Comparison of ENCODE assay signal across 8 mouse cellular contexts in genomic region chr10:79793738-79794490, GRCm38 (mm10). TPM values are rescaled to one million over a fixed set of nuclear protein-coding genes. Genes with fewer than 3 reads are reported as not detected.
DNase-seq lines count a peak whose midpoint lies in the region; ATAC-seq and TF ChIP-seq lines count a peak whose summit lies in the region.

No protein-coding gene starts in this region.

- H3K36me3 ChIP-seq in lung, embryonic 16.5 days (ENCODE audit: control insufficient read depth, insufficient read depth, low read length): no peaks in the 10 kb centered on the region
- no peaks in the 10 kb centered on the region for H3K36me3 ChIP-seq in forebrain, postnatal 0 days (ENCODE audit: insufficient read depth)

- peak overlapping the region; percentile 94 for H3K4me3 ChIP-seq in lung, embryonic 16.5 days (ENCODE audit: low read length)
- peak overlapping the region; percentile 85 for H3K4me3 ChIP-seq in brown adipose tissue, adult 24 weeks (ENCODE audit: insufficient read depth, low read depth, low read length)
- H3K4me3 ChIP-seq in forebrain, postnatal 0 days (ENCODE audit: low read depth, low read length): peak overlapping the region; percentile 92

- peak overlapping the region; percentile 71 for H3K27ac ChIP-seq in lung, embryonic 16.5 days (ENCODE audit: low read length)
- peak overlapping the region; percentile 94 for H3K27ac ChIP-seq in brown adipose tissue, adult 24 weeks (replicated peaks; ENCODE audit: low read depth, low read length)
- H3K27ac ChIP-seq in forebrain, postnatal 0 days (ENCODE audit: low read depth, low read length): peak overlapping the region; percentile 94

- H3K9me3 ChIP-seq in lung, embryonic 16.5 days (ENCODE audit: control insufficient read depth, low read length): no peaks in the 10 kb centered on the region
- H3K9me3 ChIP-seq in forebrain, postnatal 0 days (ENCODE audit: low read length): no peaks in the 10 kb centered on the region

- H3K27me3 ChIP-seq in lung, embryonic 16.5 days (ENCODE audit: control insufficient read depth, insufficient read depth, low read depth, low read length): no peaks in the 10 kb centered on the region
- H3K27me3 ChIP-seq in forebrain, postnatal 0 days (ENCODE audit: insufficient read depth, low read length): no peaks in the 10 kb centered on the region

- H3K4me1 ChIP-seq in lung, embryonic 16.5 days (replicated peaks; ENCODE audit: control insufficient read depth, insufficient read depth, low read length): peaks cover 12% of the 10 kb centered on the region
- peaks cover 11% of the 10 kb centered on the region for H3K4me1 ChIP-seq in brown adipose tissue, adult 24 weeks (ENCODE audit: control insufficient read depth, insufficient read depth, insufficient read length, low read length)
- peaks cover 15% of the 10 kb centered on the region; the same call in 1 of the 2 replicates for H3K4me1 ChIP-seq in forebrain, postnatal 0 days (ENCODE audit: insufficient read depth)

- ATAC-seq in lung, embryonic 16.5 days (ENCODE audit: low read depth): peak; percentile 58
- ATAC-seq in forebrain, postnatal 0 days: peak; percentile 69

- 2% methylated on average over 32 of the region's 38 CpGs for WGBS in lung, embryonic 16.5 days
- WGBS in forebrain, postnatal 0 days: under 1% methylated on average over 37 of the region's 38 CpGs

- peak overlapping the region; percentile 96 for H3K4me2 ChIP-seq in lung, embryonic 16.5 days (ENCODE audit: low read depth, low read length)
- peak overlapping the region; percentile 88 for H3K4me2 ChIP-seq in forebrain, postnatal 0 days (ENCODE audit: low read depth)

- DNase-seq in lung, postnatal 36 days: no peak
- peak; percentile 79 for DNase-seq in forebrain, postnatal 0 days
- peak; percentile 54 for DNase-seq in kidney, postnatal 10 days
- DNase-seq in mesoderm, embryonic 11.5 days (ENCODE audit: low read depth, low spot score): peak; percentile 40
- DNase-seq in telencephalon, adult 2 months (ENCODE audit: low read depth, low spot score): peak; percentile 64
- no peak for DNase-seq in urinary bladder, adult 18-20 months (ENCODE audit: low spot score in 2 of 2)

- no peak for TF ChIP-seq CTCF in forebrain, postnatal 0 days (IDR thresholded peaks at IDR 0.05; ENCODE audit: low read depth)

- peak overlapping the region; percentile 97 for H3K9ac ChIP-seq in lung, embryonic 16.5 days (ENCODE audit: low read length)
- peak overlapping the region; percentile 98 for H3K9ac ChIP-seq in forebrain, postnatal 0 days

RNA-seq across cellular contexts. Expression of gene Palm, which starts 0.5 kb away (rescaled TPM):
- 52.7 and 54.1 TPM in 2 replicates for polyA plus RNA-seq in lung, embryonic 16.5 days (2015; fragmentation: Nextera tagmentation; extraction: Ambion mirVana)
- polyA plus RNA-seq in brown adipose tissue, adult 24 weeks (2012; ENCODE audit: insufficient read depth, insufficient read length, missing spikeins): 12.4 and 18.7 TPM in 2 replicates
- total RNA-seq in forebrain, postnatal 0 days (2014; rRNA removed): 154 and 178 TPM in 2 replicates
- 351 and 365 TPM in 2 replicates for polyA plus RNA-seq in forebrain, postnatal 0 days (2015; fragmentation: Nextera tagmentation; extraction: Ambion mirVana)

RNA-seq across cellular contexts. Expression of gene Prss57, which starts 3.2 kb away (rescaled TPM):
- polyA plus RNA-seq in lung, embryonic 16.5 days (2015; fragmentation: Nextera tagmentation; extraction: Ambion mirVana): 0.57 and 2.1 TPM in 2 replicates
- not detected in 2 replicates for polyA plus RNA-seq in brown adipose tissue, adult 24 weeks (2012; ENCODE audit: insufficient read depth, insufficient read length, missing spikeins)
- total RNA-seq in forebrain, postnatal 0 days (2014; rRNA removed): 0.31 TPM in 1 of 2 replicates, not detected in the other
- 0.35 and 0.67 TPM in 2 replicates for polyA plus RNA-seq in forebrain, postnatal 0 days (2015; fragmentation: Nextera tagmentation; extraction: Ambion mirVana)

RNA-seq across cellular contexts. Expression of gene Fstl3, which starts 16.8 kb away (rescaled TPM):
- polyA plus RNA-seq in lung, embryonic 16.5 days (2015; fragmentation: Nextera tagmentation; extraction: Ambion mirVana): 21.7 and 22.7 TPM in 2 replicates
- 0.96 and 1.3 TPM in 2 replicates for polyA plus RNA-seq in brown adipose tissue, adult 24 weeks (2012; ENCODE audit: insufficient read depth, insufficient read length, missing spikeins)
- total RNA-seq in forebrain, postnatal 0 days (2014; rRNA removed): 2.1 and 4.5 TPM in 2 replicates
- polyA plus RNA-seq in forebrain, postnatal 0 days (2015; fragmentation: Nextera tagmentation; extraction: Ambion mirVana): 1.7 and 2.8 TPM in 2 replicates

RNA-seq across cellular contexts. Expression of gene Misp, which starts 26.9 kb away (rescaled TPM):
- 10.6 and 13.5 TPM in 2 replicates for polyA plus RNA-seq in lung, embryonic 16.5 days (2015; fragmentation: Nextera tagmentation; extraction: Ambion mirVana)
- polyA plus RNA-seq in brown adipose tissue, adult 24 weeks (2012; ENCODE audit: insufficient read depth, insufficient read length, missing spikeins): not detected in 2 replicates
- 0.24 and 0.77 TPM in 2 replicates for total RNA-seq in forebrain, postnatal 0 days (2014; rRNA removed)
- polyA plus RNA-seq in forebrain, postnatal 0 days (2015; fragmentation: Nextera tagmentation; extraction: Ambion mirVana): 0.09 and 0.41 TPM in 2 replicates

RNA-seq across cellular contexts. Expression of gene Rnf126, which starts 27.2 kb away (rescaled TPM):
- polyA plus RNA-seq in lung, embryonic 16.5 days (2015; fragmentation: Nextera tagmentation; extraction: Ambion mirVana): 47.9 and 61.4 TPM in 2 replicates
- polyA plus RNA-seq in brown adipose tissue, adult 24 weeks (2012; ENCODE audit: insufficient read depth, insufficient read length, missing spikeins): 23.3 and 27.2 TPM in 2 replicates
- total RNA-seq in forebrain, postnatal 0 days (2014; rRNA removed): 54.1 and 88.3 TPM in 2 replicates
- polyA plus RNA-seq in forebrain, postnatal 0 days (2015; fragmentation: Nextera tagmentation; extraction: Ambion mirVana): 131 and 143 TPM in 2 replicates

Comparison
In these comparisons a context has a peak if more than half of its experiments do, and no peak if none do; other contexts are left out.
1. DNase-seq: peak in forebrain, postnatal 0 days (single experiment), kidney, postnatal 10 days (single experiment), mesoderm, embryonic 11.5 days (single experiment) and telencephalon, adult 2 months (single experiment); none in lung, postnatal 36 days (single experiment) and urinary bladder, adult 18-20 months (0 of 2).
2. Peak in every context shown above with its lines, with median percentiles within 50 percentile points of each other: H3K27ac ChIP-seq and H3K4me3 ChIP-seq.